Mouse (Mus musculus) inflammation-experienced regulatory T-cells (primary cell): ENCODE measurements around the gene Myo1c. TPM values are rescaled to one million over a fixed set of nuclear protein-coding genes. Genes with fewer than 3 reads are reported as not detected.

Experiments
- polyA plus RNA-seq, 2 experiments: library from polyadenylated mRNA; unstranded; fragments of 100-300 nt; shearing (Covaris generic); gene quantifications; one replicate each; pipeline ENCODE4 v1.2.1; 2017

The Myo1c gene
- 10 to 100 TPM; 40.1 to 45.4 TPM for polyA plus RNA-seq

GRCm38 (mm10) chr11:75650311-75650710, at the start of gene Myo1c:
Gene Myo1c, plus strand, starts transcription at chr11:75650504.

GRCm38 (mm10) chr11:75630645-75631229, 19.6 kb upstream of the Myo1c start, which contains the start of gene Inpp5k:
Gene Inpp5k, plus strand, starts transcription at chr11:75630988.

GRCm38 (mm10) chr11:75678747-75679438, 28.6 kb downstream of the Myo1c start, which contains the start of gene Crk:
Gene Crk, plus strand, starts transcription at chr11:75679259.

Other genes starting within 250 kb of the Myo1c start
- gene Serpinf1, start 227.8 kb upstream of the Myo1c start, polyA plus RNA-seq = 1 to 10 TPM; 3.9 to 5.6 TPM
- gene Serpinf2, start 210.9 kb upstream of the Myo1c start, polyA plus RNA-seq = under 1 TPM in 1 of 2 experiments, not detected in 1; 0.17 TPM
- 10 to 100 TPM; 13.6 to 14.9 TPM for gene Wdr81, start 195.8 kb upstream of the Myo1c start, polyA plus RNA-seq
- 10 to 100 TPM in 1 of 2 experiments, 1 to 10 TPM in 1; 4.4 to 11.1 TPM for gene Tlcd2, start 188.8 kb upstream of the Myo1c start, polyA plus RNA-seq
- 10 to 100 TPM; 50.5 to 54.7 TPM for gene Prpf8, start 163.7 kb upstream of the Myo1c start, polyA plus RNA-seq
- under 1 TPM; 0.24 to 0.40 TPM for gene Rilp, start 140.4 kb upstream of the Myo1c start, polyA plus RNA-seq
- gene Scarf1, start 137.0 kb upstream of the Myo1c start, polyA plus RNA-seq = 1 to 10 TPM; 1.2 to 5.0 TPM
- 10 to 100 TPM; 34.3 to 47.3 TPM for gene Slc43a2, start 118.8 kb upstream of the Myo1c start, polyA plus RNA-seq
- gene Pitpna, start 62.4 kb upstream of the Myo1c start, polyA plus RNA-seq = 100 to 1,000 TPM; 318 to 366 TPM
- gene Inpp5k, start 19.5 kb upstream of the Myo1c start, polyA plus RNA-seq = 100 to 1,000 TPM; 117 to 127 TPM
- gene Crk, start 28.8 kb downstream of the Myo1c start, polyA plus RNA-seq = 10 to 100 TPM; 47.7 to 62.6 TPM
- 100 to 1,000 TPM; 191 to 194 TPM for gene Ywhae, start 82.4 kb downstream of the Myo1c start, polyA plus RNA-seq
- gene Doc2b, start 145.5 kb downstream of the Myo1c start, polyA plus RNA-seq = under 1 TPM; 0.04 to 0.09 TPM